Mouse (Mus musculus): ENCODE data around the gene Ccdc8. TPM values are rescaled to one million over a fixed set of nuclear protein-coding genes. Genes with fewer than 3 reads are reported as not detected.
A peak's percentile ranks its signal among the peaks of the same experiment; 100 is the strongest.

Ccdc8 gene
- polyA plus RNA-seq, 1 experiment from 2014 or later = 15.7 TPM

DNA sequence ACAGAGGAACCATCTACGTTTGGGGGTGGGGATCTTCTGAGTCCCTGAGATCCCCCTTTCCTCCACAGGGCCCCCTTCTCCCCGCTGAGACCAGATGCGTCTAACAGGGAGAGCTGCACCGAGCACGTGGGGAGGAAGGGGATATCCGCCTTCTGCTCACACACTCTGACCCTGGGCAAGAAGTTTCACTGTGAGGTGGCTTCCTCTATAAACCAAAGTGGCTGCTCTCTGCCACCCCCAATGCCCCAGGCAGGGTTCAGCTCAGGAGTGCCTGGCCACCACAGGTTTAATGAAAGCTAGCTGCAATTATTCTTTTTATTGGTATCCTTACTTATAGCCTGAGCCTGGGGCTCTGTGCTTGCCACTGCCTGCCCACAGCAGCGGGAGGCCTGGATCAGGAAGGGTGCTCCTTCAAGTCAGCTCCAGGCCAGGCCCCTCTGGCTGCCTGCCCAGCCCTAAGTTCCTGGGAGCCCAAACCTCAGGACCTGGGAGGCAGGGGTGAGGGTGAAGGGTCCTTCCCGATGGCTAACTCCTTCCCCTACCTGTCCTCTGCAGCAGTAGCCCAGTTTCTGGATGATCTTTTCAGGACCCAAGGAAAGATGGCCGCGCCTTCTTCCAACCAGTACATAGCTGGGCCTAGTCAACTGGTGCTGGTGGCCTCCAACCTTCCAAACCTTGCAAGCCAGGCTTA, 32.5 kb downstream of the Ccdc8 start:
- Histone ChIP-seq H3K4me3 (replicated peaks; ENCODE audit: low read depth, low read length) (no peak overlapping the region), H3K4me1 (replicated peaks; ENCODE audit: insufficient read depth, low read length) (peaks cover 31% of the 10 kb centered on the region), H3K36me3 (ENCODE audit: insufficient read depth, low read length) (0 out of 2 replicates have a peak, but pooled peaks cover 15% of the 10 kb centered on the region), H3K9ac (ENCODE audit: low read depth, low read length) (0 out of 2 replicates have a peak overlapping the region, but pooled peaks have one; percentile 5), H3K4me2 (ENCODE audit: low read length) (peak overlapping the region; percentile 9; the same call in 1 of the 2 replicates), H3K27ac (peak overlapping the region; percentile 76), H3K9me3 (replicated peaks; ENCODE audit: low read length) (no peaks in the 10 kb centered on the region), H3K27me3 (ENCODE audit: insufficient read depth, low read length) (no peaks in the 10 kb centered on the region)
- no peak for ATAC-seq (replicated peaks; ENCODE audit: low FRiP score, low read depth)
- peak; percentile 38 for DNase-seq (ENCODE audit: low spot score)
- no peak for TF ChIP-seq CTCF (IDR thresholded peaks at IDR 0.05; ENCODE audit: low read depth)
- WGBS = 59% methylated on average over 10 of the region's 10 CpGs

DNA sequence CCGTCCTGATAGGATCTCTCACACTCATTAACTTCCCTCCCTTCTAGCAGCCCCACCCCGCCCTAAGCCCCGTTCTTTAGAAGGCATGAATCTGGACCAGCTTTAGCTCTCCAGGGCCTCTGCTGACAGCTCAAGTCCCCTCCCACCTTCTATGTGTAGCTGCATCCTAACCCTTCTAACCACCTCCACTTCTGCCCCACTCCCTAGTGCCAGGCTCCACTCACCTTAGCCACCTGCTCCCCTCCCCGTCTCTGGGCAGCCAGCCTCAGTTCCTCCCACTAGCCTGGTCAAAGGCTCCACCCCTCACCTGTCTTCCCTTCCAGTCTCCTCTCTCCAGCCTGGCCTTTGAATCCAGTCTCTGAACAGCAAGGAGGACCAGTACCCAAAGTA, 33.0 kb downstream of the Ccdc8 start:
- Histone ChIP-seq H3K4me3 (replicated peaks; ENCODE audit: low read depth, low read length) (no peak overlapping the region), H3K27me3 (ENCODE audit: insufficient read depth, low read length) (no peaks in the 10 kb centered on the region), H3K9me3 (replicated peaks; ENCODE audit: low read length) (no peaks in the 10 kb centered on the region), H3K4me1 (replicated peaks; ENCODE audit: insufficient read depth, low read length) (peaks cover 31% of the 10 kb centered on the region), H3K4me2 (ENCODE audit: low read length) (peak overlapping the region; percentile 52; the same call in 1 of the 2 replicates), H3K36me3 (ENCODE audit: insufficient read depth, low read length) (0 out of 2 replicates have a peak, but pooled peaks cover 15% of the 10 kb centered on the region), H3K27ac (peak overlapping the region; percentile 76; the same call in 1 of the 2 replicates), H3K9ac (ENCODE audit: low read depth, low read length) (0 out of 2 replicates have a peak overlapping the region, but pooled peaks have one; percentile 5)
- ATAC-seq (replicated peaks; ENCODE audit: low FRiP score, low read depth) (no peak), DNase-seq (ENCODE audit: low spot score) (no peak)
- no peak for TF ChIP-seq CTCF (IDR thresholded peaks at IDR 0.05; ENCODE audit: low read depth)
- 39% methylated on average over 4 of the region's 4 CpGs for WGBS

DNA sequence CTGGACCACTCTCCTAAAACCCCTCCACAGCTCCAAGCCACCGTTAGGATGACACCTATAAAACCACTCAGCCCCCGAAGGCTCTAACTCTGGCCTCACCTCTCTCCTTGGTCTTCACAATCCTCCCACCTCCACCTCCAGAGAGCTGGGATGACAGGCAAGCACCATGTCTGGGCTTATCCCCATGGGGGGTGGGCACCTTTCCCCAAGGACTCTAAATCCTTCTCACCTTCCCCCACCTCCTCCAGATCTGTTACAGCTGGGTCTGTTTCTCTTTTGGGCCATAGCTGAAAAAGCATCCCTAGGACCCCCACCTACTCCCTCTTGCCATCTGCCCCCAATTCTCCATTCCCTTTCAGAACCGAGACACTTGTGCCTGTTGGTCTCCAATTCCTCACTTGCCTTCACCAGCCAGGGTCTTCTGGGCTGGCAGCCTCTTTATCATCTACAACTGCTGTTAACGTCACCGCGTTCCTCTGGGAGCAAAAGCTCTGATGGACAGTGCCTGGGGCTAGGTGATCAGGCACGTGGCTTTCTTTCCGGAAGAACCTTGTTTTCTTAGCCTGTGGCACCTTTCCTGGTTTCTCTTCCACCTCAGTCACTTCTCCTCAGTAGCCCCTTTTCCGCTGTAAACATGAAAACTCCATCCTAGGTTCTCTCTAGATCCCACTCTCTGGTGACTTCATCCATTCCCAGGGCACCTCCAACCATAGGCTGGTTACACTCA, 33.6 kb downstream of the Ccdc8 start:
- WGBS = 53% methylated on average over 9 of the region's 9 CpGs
- Histone ChIP-seq H3K4me2 (ENCODE audit: low read length) (peak overlapping the region; percentile 52), H3K27me3 (ENCODE audit: insufficient read depth, low read length) (no peaks in the 10 kb centered on the region), H3K36me3 (ENCODE audit: insufficient read depth, low read length) (0 out of 2 replicates have a peak, but pooled peaks cover 15% of the 10 kb centered on the region), H3K9me3 (replicated peaks; ENCODE audit: low read length) (no peaks in the 10 kb centered on the region), H3K9ac (ENCODE audit: low read depth, low read length) (no peak overlapping the region), H3K4me1 (replicated peaks; ENCODE audit: insufficient read depth, low read length) (peaks cover 31% of the 10 kb centered on the region), H3K27ac (peak overlapping the region; percentile 76; the same call in 1 of the 2 replicates), H3K4me3 (replicated peaks; ENCODE audit: low read depth, low read length) (no peak overlapping the region)
- no peak for DNase-seq (ENCODE audit: low spot score)
- ATAC-seq (replicated peaks; ENCODE audit: low FRiP score, low read depth) = no peak
- no peak for TF ChIP-seq CTCF (IDR thresholded peaks at IDR 0.05; ENCODE audit: low read depth)

DNA sequence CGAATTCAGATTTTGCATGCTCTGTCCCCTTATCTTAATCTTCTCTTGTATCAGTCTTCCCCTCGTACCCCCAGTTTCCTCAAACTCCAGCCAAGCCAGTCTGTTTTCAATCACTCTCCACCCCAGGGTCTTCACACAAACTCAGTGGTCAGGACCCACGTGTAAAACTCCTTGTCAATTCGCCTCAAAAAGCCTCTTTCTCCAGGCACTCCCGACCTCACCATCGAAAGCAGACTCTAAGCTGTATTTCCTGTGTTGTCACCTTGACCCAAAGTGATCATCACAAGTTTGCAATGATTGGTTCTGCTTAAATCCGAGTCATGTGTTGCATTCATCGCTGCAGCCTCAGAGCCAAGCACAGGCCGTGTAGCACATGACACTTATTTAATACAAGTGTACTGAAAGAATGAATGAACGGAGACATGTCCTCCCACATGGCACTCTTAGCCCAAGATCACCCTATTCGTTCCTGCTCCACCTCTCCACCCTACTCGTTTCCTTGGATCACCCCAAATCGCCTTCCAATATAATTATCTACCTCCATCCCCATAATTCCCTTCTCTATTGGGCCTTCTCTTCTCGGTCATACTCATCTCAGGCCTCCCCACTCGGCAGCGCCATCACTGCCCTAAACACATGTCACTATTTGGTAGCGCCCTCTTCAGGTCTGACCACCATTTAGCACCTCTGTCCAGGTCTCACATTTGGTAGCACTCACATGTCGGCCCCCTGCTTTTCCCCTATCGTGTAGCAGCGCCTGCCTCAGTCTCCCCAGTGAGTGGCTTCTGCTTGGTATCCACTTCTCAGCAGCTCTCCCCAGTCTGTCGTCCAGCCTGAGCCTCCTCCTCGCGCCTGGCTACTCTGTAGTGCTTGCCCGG, 34.4 kb downstream of the Ccdc8 start:
- H3K27ac ChIP-seq = peak overlapping the region; percentile 81
- peak; percentile 68 for TF ChIP-seq CTCF (IDR thresholded peaks at IDR 0.05; ENCODE audit: low read depth)
- peak; percentile 79 for DNase-seq (ENCODE audit: low spot score)
- peaks cover 31% of the 10 kb centered on the region for H3K4me1 ChIP-seq (replicated peaks; ENCODE audit: insufficient read depth, low read length)
- WGBS = 4% methylated on average over 24 of the region's 24 CpGs
- peak overlapping the region; percentile 79 for H3K4me3 ChIP-seq (replicated peaks; ENCODE audit: low read depth, low read length)
- 0 out of 2 replicates have a peak, but pooled peaks cover 13% of the 10 kb centered on the region for H3K36me3 ChIP-seq (ENCODE audit: insufficient read depth, low read length)
- H3K9me3 ChIP-seq (replicated peaks; ENCODE audit: low read length) = no peaks in the 10 kb centered on the region
- no peaks in the 10 kb centered on the region for H3K27me3 ChIP-seq (ENCODE audit: insufficient read depth, low read length)
- peak overlapping the region; percentile 64 for H3K9ac ChIP-seq (ENCODE audit: low read depth, low read length)
- peak overlapping the region; percentile 52 for H3K4me2 ChIP-seq (ENCODE audit: low read length)
- peak; percentile 57; the same call in 1 of the 2 replicates for ATAC-seq (replicated peaks; ENCODE audit: low FRiP score, low read depth)

DNA sequence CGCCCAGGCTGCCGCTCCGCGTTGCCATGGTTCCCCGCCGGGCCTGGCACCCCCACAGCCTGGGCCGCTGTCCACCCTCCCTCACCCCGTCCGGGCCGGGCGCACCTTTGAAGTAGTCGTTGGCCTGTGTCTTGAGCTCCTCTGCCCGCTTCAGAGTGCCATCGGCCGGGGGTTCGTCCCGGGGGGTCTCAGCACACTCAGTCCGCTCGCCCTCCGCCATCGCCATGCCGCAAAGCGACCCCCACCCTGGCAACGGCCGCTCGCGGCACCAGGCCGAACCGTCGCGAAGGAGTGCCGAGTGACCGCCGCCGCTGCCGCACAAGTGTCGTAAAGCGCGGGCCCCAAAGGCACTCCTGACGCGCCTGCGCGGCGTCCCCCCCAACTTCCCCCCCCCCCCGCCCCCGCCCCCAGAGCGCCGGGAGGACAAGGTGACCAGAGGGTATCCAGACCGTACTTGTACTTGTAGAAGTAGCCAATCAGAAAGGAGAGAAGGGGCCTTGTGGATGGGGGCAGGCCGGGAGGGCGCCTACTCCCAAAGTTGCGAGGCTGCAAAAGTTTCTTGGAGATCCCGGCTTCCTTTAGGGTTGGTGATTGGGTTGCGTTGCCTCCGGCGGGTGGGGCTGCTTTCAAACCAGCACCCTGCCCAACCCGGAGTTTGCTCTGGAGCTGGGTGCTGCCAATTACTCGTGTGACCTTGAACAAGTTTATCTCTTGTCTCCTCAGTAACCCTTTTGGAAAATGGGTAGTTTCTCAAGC, 35.3 kb downstream of the Ccdc8 start, which contains the start of gene Ppp5c:
Gene Ppp5c, minus strand, starts transcription at position 337 of the 756 bp plus-strand sequence.
- Histone ChIP-seq H3K27ac (peak within 1 kb of the TSS; percentile 81), H3K27me3 (ENCODE audit: insufficient read depth, low read length) (no peaks in the 10 kb centered on the region), H3K9ac (ENCODE audit: low read depth, low read length) (peak within 1 kb of the TSS; percentile 64), H3K4me3 (replicated peaks; ENCODE audit: low read depth, low read length) (peak within 1 kb of the TSS; percentile 79), H3K9me3 (replicated peaks; ENCODE audit: low read length) (no peaks in the 10 kb centered on the region), H3K4me1 (replicated peaks; ENCODE audit: insufficient read depth, low read length) (peaks cover 30% of the 10 kb centered on the region), H3K36me3 (ENCODE audit: insufficient read depth, low read length) (peaks cover 8% of the 10 kb centered on the region; the same call in 1 of the 2 replicates), H3K4me2 (ENCODE audit: low read length) (peak within 1 kb of the TSS; percentile 52)
- peak; percentile 97 for DNase-seq (ENCODE audit: low spot score)
- TF ChIP-seq CTCF (IDR thresholded peaks at IDR 0.05; ENCODE audit: low read depth) = no peak
- ATAC-seq (replicated peaks; ENCODE audit: low FRiP score, low read depth) = peak; percentile 88
- WGBS = 0% methylated on average over 54 of the region's 58 CpGs
